Mouse (Mus musculus): ENCODE data around the gene Prr12.

The Prr12 gene

DNA sequence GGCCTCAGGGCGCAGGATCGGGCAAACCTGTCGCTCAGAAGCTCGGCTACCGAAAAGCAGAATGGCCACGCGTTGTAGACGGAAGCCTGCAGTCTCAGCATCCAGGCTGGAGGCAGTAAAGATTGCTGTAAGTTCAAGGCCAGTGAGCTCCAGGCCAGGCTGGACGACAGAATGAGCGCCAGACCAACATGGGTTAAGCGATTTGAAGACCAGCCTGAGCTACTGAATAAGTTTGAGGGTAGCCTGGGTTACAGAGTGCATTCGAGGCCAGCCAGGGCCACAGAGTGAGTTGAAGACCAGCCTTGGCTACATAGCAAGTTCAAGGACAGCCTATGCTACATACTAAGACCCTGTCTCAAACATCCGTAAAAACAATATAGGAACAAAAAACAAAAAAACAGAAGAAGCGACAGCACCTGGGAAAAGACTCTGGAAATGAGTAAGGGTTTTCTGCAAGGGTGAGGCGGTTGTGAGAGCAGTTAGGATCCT, 54.7 kb downstream of the Prr12 start:
- DNase-seq (ENCODE audit: low spot score): no peak

DNA sequence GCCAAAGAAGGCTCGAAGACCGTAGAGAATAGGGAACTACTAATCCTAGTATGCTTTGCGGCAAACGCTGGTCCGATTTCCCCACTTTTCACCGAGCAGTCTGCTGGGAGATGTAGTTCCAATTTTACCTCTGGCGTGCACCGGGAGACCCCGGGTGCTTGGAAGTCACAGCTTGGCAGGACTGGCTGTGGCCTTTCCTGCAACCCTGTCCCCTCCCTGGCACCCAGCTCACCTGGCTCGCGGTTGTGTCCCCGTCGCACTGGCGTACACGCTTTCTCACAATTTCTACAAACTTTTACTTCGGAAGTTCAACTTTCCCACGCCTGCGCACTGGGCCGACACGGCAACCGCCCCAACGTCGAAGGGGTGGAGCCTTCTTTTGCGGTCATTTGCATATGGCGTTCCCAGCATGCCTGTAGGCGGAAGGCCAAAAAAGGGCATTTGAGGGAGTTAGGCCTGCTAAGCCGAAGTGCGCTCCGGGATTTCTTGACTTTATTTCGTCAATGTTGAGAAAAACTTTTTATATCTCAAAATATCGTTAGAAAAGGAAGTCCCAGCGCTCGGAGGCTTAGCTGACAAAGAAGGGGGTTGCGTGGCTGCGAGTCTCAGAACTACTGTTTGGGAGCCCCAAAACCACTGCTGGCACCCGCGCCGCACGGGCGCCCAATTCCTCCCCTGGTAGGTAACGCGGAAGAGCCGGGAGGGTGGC, 55.3 kb downstream of the Prr12 start, which contains the start of gene Irf3:
TSS of gene Irf3 (plus strand) at position 418 of the 709 bp plus-strand sequence.
- peak; percentile 96 for DNase-seq (ENCODE audit: low spot score)

DNA sequence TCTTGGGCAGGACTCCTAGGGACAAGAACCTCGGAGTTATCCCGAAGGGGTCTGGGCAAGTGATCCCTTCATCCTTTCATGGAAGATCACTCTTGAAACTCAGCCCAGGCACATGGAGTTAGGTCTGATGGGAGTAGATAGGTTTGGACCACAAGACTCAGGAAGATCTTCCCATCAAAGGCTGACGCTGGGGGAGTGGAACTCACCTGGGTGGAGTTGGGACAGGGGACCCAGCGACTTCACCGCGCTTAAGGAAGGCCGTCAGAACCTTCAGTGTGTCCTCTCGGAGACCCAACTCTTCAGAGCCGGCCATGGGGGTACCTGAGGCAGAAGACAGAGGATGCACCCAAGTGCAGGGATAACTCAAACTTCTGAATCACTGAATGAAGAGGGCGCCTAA, 56.0 kb downstream of the Prr12 start:
- no peak for DNase-seq (ENCODE audit: low spot score)

DNA sequence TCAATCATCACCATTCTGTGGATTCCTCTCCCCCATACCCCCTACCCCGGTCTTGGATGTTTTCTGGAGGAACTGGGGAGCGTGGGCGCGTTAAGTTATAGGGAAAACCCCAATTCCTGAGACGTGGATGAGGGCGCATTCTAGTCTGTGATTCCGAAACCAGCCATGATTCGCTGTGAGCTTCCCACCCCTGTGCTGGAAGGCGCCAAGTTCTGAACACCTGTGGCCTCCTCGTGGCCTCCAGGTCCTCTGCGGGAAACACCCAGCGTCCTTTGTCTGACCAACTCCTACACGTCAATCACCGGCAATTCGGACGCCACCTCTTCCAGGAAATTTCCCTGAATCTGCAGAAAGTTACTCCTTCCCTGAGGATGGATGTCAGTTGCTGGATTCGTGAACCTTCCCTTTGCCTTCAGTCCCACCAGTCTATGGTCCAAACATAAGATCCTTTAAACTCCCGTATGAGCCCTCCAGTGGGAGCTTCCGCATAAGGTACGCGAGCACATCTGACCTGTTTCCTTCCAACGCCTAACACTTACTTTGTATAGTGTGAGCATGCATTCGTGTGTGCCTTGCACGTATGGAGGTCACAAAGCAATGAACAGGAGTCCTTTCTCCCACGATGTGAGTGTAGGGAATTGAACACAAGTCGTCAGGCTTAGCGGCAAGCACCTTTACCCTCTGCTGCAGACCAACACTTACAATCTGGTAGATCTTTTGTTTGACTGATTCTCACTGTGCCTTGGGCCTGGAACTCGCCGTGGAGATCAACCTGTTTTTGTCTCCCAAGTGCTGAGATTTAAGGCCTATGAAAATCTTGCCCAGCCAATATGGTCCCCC, 65.6 kb downstream of the Prr12 start:
- no peak for DNase-seq (ENCODE audit: low spot score)

DNA sequence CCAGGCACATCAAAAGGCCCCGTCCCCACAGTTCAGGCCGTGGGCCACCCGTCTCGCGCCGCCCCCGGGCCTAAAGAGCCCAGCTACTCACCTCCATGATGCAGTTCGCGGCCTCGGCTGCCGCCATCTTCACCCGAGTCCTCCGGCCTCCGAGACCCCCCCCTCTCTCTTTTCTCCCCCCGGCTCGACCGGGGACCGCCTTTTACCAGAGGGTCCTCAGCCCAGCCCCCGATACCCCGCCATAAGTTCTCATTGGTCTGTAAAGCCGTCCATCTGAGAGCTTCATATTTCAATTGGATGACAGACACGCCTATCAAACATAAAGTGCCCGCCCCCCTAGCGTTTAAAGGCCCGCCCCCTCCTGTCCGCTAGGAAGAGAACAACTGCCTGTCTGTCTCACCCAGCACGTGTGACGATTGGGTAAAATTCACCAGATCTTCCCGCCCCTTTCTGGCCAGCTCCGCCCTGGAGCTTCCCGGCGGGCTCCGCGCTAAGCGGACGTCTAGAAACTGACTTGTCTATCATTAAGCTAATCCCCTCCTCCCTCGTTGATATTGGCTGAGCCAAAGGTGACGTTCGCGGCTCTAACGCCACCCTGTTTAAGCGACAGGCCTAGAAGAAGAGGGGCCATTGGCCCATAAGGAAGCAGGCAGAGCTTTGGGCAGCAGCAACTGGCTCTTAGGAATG, 66.3 kb downstream of the Prr12 start, which contains the start of gene Prmt1:
TSS of gene Prmt1 (minus strand) at position 377 of the 687 bp plus-strand sequence.
- peak; percentile 99 for DNase-seq (ENCODE audit: low spot score)

DNA sequence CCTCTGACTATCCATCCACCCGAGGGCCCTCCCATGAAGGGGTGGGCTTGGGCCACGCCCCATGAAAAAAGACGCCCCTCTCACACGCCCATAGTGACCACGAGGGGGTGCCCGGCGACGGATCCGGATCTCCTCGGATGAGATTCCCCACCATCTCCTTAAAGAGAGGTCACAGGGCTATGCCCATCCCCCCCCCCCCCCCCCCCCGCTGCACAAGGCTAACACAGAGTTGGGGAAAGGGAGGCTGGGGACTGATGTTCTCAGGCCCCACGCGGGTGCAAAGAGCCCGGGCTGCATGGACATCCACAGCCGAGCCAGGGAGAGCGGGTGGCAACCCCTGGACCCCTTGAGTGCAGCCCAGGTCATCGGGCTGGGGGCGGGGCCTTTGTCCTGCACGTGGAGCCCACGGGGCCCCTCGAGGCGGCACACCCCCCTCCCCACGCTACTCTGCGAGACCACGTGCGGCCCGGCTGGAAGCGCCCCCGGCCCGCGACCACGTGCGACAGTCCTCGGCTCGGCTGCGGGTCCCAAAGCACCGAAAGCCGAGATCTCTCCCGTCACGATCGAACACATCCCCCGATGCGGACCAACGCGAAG, 67.0 kb downstream of the Prr12 start:
- peak; percentile 83 for DNase-seq (ENCODE audit: low spot score)

DNA sequence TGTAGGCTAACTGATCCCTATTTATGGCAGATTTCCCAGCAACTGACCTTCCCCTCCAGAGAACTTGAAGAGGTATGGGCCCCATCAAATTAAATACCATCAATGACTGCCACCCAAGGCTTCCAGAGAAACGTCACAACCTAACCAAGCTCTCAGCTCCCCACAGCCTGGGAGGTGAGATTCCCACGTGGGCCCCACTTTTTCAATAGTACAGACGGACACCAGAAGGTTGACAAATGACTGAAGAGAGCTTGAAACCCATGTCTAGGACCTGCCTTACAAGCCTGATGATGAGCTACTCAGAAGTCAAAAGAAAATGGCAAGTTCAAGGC, 67.9 kb downstream of the Prr12 start:
- DNase-seq (ENCODE audit: low spot score): no peak

DNA sequence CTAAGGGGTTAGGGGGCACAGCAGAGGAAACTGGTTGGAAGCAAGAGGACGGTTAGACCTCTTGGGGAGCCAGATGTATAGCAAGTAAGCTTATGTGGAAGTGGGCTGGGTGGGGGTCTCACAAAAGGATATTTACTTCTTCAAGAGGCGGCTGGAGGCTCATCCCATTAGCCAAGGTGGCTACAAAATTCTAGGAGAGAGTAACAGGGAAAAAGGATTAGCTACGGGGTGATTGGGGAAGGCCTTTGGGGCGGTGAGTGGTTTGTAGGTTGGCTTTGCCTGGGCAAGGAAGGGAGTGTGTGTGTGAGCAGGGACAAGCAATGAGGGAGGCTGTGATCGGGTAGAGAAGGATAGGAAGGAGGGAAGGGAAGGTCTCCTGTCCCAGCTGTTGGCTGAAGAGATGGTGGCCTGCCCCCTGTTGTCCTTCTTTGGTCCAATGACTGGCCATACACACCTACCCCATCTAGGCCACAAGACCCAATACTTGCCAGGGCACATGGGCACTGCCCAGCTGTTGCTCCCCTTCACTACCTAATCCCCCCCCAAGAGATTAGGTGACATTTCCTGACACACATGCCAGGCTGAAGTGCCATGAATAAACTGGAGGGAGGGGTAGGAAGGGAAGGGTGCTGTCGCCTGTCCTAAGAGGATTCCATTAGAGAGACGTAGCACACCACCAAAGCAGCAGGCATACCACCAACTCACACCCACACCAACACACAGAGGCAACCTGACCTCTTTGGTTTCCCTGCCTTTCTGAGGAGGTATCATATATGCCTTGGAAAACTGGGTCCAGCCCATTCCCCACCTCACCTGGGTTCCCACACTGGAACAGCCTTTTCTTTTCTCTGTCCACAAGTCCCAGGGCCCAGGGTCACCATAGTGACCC, 68.5 kb downstream of the Prr12 start:
- DNase-seq (ENCODE audit: low spot score): no peak

DNA sequence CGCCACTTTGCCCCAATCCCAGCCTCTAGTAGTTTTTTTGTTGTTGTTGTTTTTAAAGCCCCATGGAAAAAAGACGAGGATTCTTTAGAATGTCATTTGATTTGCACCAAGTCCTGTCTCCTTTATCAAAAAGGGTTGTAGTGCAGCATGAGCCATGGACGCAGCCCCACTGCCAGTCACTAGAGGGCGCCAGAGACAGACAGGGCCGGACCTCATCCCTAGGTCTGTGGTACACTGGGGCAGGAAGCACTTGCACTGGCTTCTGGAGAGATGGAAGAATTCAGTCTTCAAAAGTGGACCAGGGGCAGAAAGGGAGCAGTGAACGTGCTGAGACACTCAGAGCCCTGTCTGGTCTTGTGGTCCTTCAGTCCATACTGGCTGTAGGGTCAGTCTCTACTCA, 69.6 kb downstream of the Prr12 start:
- peak; percentile 74 for DNase-seq (ENCODE audit: low spot score)

DNA sequence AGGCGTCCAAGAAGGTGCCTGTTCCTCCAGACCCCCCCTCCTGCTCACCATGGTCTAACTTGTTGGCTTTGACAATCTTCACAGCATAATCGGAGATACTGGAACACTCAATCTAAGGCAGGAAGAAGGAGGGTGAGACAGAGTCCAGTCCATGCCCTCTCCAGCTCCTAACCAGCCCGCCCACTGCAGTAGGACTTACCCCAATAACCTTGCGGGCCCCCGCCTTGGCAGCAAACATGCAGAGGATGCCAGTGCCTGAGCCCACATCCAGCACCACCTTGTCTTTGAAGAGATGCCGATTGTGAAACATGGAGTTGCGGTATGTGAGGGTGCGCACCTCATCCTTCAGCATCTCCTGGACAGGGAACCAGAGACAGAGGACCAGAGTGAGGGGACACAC, 71.1 kb downstream of the Prr12 start:
- DNase-seq (ENCODE audit: low spot score): no peak

DNA sequence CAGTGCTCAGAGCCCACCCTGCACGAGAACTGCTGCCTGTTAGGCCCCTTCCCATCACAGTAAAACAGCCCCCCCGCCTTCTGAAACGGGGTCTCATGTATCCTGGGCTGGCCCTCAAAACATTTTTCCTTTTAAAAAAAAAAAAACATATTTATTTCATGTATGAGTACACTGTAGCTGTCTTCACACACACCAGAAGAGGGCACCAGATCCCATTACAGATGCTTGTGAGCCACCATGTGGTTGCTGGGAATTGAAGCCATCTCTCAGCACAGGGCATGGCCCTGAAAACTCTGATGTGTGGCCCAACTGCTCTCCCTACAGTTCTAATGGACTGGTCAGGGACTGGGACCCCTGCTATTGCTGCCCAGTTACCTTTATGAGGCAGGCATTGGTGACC, 74.4 kb downstream of the Prr12 start:
- no peak for DNase-seq (ENCODE audit: low spot score)
